Mouse (Mus musculus): ENCODE results near the gene Pou2f3.

GRCm38 (mm10) chr9:43085686-43086285 lies 124.4 kb downstream of the Pou2f3 start:
- TF ChIP-seq EP300 (IDR thresholded peaks at IDR 0.05; ENCODE audit: insufficient read depth, low read depth, low read length): no peak
- TF ChIP-seq POLR2A (IDR thresholded peaks at IDR 0.05; ENCODE audit: insufficient read depth, low read depth, low read length): no peak

Measured in heart, adult 2 months (tissue).